Mouse (Mus musculus): ENCODE data around the gene Adamts9. TPM values are rescaled to one million over a fixed set of nuclear protein-coding genes. Genes with fewer than 3 reads are reported as not detected.

The Adamts9 gene
- total RNA-seq, 2 experiments from 2014 or later, result 42.7 to 49.2 TPM

DNA sequence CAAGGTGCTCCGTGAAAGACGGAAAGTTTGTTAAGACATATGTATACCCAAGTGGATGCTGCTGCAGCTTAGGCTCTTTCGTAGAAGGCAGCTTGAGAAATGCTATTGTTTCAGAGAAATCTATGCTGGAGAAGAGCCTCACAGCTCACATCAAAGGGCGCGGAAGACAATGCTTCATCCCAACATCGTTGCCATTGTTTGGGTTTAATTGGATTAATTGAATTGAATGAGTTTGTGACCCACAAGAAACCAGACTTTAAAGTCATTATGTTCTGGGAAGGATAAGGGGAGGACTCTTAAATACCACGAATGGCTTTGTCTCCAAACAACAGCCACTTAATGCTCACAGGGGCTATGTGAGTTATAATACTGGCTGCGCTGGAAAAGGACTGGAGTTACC lies 125.6 kb downstream of the Adamts9 start:
- intact Hi-C loops (cut with DNase I), result no loop called here
- DNase-seq, result no peak

DNA sequence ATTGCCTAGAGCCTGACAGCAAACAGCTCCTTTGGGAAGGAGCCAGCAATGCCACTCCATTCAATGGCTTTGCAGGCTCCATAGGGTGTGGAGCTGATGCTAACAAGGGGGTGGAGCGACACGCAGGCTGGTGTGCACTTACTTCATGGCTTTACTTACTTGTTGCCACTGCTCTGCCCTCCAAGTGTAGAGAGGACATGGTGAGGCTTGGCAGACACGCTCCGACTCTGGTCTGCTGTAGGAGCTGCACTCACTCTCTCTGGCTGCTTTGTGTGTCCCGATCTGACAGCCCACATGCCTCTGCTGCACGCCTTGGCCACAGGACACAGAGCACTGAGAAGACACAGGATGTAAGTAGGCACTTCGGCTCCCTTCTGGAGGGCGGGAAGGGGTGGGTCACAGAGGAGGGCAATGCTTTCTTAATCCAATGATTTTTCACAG lies 127.0 kb downstream of the Adamts9 start, which contains the start of gene A730049H05Rik:
Gene A730049H05Rik, plus strand, starts transcription at position 168 of the 441 bp plus-strand sequence.
- DNase-seq, result no peak
- intact Hi-C loops (cut with DNase I), result no loop called here

DNA sequence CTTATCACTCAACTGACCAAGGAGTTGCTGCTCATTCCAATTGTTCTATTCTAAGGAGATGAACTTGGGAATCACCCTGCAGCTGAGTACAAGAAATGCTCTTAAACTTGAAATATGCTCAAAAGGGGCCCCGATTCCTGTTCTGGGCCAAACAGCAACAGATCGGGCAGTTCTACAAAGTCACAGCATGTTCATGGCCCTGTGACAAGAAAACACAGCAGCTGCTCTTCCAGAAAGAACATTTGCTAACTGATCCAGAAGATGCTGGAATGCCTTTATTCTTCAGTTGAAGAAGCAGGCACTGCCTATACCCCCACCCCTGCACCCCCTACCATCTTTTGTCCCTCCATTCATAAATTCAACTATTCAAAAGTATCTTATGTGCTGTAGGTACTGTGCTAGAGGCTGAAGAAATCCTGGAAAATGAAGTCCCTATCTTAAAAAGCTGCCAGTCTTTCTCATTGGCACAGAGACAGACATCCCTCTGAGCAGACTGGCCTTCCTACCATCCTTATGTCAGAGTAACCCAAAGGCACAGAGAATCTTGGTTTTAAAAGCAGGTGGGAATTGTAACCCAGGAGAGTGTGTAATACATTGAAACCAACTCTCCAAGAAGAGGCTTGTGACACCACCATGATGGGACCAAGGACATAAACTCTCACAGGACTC lies 130.5 kb downstream of the Adamts9 start:
- DNase-seq, result peak in 1 of 2 experiments; percentile 30
- intact Hi-C loops (cut with DNase I), result no loop called here

DNA sequence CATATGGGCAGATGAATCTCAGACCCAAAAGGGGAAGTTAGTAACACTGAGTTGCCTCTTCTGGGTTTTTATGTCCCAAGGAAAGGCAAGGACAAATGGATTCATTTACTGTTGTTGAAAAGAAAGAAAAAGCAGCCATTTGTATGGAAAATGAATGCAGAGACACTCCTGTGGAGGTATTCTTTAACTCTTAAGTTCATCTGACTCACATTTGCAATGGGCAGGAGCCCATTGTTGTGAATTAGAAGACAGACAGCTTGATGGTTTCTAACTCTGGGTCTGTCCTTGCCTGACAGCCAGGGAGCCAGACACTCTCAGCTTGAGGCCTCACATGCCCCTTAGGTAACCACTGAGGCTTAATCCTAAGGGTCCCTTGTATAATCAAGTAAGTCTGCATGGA lies 131.7 kb downstream of the Adamts9 start:
- intact Hi-C loops (cut with DNase I), result no loop called here
- DNase-seq, result no peak

DNA sequence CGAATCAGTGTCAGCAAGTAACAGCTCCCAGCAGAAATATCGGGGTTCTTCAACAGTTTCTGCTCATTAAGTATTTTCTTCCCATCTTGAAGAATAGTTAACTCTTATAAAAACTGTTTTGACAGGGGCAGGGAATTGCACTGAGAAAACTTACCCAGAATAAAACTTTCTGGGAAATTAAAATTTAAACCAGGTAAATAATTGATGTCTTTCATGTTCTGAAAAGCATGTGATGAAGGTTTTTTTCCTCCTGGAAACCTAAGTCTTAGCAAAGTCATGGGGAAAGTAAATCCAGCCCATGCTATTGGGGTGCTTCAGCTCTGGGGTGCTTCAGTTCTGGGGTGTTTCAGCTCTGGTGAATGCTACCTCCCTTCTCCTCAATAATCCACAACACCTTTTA lies 132.7 kb downstream of the Adamts9 start:
- intact Hi-C loops (cut with DNase I), result no loop called here
- DNase-seq, result no peak

DNA sequence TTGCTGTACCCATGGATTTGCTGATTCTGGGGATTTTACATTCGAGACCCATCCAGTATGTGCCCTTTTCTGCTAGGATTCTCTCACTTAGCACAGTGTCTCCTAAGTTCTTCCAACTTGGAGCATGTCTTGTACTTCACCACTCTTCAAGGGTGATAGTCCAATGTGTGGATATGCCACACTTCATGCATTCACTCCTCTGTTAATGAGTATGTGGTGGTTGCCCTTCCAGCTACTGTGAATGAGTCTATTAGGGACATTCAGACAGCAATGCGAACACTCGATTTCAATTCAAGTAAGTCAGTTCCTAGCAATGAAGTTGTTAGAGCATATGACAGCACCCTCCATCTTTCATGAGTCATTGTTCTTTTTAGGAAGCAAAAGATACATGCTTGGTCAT lies 133.5 kb downstream of the Adamts9 start:
- intact Hi-C loops (cut with DNase I), result no loop called here
- DNase-seq, result no peak

DNA sequence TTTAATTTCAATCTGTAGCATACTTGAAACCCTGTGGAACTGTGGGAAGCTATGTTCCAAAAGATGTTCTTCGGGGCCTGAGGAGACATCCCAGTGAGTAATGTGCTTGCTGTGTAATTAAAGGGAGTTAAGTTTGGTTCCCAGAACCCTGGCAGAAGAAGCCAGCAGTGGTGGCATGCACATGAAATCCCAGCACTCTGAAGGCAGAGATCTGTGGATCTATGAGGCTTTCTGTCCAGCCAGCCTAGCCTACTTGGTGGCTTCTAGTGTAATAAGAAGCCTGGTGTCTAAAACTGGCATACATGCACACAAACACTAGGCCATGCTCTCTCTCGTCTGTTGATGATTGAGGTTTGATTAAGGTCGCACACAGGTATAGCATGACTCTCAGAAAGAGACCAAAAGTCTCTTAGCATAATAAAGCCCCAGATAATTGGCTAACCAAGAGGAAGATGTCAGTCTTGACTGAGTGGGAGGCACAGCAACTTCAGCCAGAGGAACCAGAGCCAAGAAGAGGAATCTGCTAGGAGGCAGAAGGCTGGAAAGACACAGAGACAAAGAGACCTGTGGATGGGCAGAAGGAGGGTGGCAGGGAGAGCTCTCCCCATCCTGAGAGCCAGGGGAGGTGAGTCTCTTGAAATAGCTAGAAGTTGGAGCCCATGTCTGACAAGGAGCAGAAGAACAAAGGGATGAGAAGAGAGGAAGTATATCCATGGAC lies 138.9 kb downstream of the Adamts9 start:
- no peak for DNase-seq
- intact Hi-C loops (cut with DNase I), result no loop called here

DNA sequence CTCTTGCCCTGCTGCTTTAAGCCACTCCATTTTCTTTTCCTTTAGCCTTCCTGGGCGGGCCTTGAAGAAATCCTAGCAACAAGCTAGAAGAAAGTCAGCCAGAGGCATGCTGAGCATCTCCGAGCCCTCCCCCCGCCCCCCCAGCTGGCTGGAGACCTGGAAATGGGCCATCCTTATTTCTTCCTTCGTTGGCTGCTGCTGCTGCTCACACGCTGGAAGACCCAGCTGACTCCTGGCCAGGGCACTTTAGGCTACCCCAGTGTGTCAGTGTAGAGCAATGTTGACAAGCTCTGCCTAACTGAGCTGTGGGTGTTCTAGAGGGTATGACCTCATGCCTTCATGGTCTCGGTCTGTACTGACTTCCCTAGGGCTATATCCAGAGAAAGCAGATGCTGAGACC lies 140.1 kb downstream of the Adamts9 start:
- intact Hi-C loops (cut with DNase I), result no loop called here
- DNase-seq, result peak; percentile 66 to 69

DNA sequence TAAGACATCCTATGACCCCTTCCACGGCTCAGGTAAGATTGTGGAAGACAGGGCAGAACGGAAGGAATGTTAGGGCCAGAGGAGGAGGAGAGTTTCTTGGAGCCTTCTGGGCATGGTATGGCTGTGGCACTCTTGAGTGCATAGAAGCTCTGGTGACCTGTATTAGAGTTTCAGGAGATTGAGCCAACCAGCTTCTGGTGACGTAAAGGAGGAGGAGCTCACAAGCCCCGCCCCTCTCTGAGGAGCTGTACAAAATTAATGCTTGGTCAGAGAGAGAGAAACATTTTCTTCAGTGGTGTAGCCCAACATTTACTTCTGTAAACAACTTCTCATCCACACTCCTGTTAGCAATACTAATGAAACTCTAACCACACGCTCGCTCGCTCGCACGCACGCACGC lies 140.9 kb downstream of the Adamts9 start:
- no peak for DNase-seq
- intact Hi-C loops (cut with DNase I), result no loop called here

DNA sequence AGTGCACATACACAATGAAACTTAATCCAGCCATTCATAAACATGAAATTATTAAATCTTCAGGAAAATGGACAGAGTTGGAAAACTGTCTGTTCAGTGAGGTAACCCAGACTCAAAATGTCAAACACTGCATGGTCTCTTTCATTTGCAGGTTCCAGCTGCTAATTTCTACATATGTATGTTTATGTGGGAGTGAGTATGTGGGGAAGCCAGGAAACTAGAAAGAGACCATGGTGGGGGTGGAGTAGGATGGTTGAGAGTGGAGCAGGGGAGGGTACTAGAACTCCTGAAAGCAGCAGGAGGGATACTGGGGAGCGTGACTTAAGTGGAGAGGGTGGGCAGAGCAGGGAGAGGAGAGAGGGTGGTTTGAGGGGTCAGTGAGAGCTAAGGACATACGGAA lies 141.8 kb downstream of the Adamts9 start:
- DNase-seq, result no peak
- intact Hi-C loops (cut with DNase I), result no loop called here

DNA sequence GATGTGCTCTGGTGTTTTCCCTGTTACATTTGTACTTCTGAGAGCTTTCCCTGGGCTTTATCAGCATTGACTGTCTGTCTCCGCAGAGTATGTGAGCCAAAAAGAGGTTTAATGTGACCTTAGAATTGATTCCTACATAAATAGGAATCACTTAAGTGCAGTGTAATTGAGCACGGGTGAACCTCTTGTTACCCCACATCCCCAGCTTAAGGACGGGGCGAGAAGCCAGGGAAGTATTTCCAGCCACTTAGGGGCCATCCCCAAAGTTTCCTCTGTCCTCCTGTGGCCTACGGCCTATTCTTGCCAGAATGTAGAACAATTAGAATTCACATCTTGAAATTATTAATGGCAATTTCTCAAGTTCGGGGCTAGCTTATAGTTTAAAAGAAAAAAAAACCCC lies 149.5 kb downstream of the Adamts9 start:
- no peak for DNase-seq

DNA sequence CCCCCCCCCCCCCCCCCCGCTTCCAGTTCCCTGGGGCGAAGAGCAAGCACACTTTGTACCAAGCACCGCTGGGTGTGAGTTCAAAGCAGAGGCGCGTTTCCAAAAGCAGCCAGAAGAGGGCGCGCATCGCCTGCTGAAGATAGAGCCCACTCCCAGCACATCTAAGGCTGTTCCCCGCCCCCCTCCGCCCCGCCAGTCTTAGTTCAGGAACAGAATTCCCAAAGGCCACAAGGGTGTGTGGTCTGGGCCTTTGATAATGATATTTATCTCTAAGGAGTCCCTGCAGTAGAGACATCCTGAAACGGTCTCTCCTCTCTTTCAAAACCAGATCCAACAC lies 155.9 kb downstream of the Adamts9 start:
- intact Hi-C loops (cut with DNase I), result loop anchor here (1.0 to 5.0 kb wide), 4 partner anchors 120 to 935 kb away; no protein-coding TSS in a partner anchor
- DNase-seq, result peak; percentile 94

More for the DNA sequence above, 149.5 kb downstream of the Adamts9 start:
- intact Hi-C loops (cut with DNase I), result no loop called here

DNA sequence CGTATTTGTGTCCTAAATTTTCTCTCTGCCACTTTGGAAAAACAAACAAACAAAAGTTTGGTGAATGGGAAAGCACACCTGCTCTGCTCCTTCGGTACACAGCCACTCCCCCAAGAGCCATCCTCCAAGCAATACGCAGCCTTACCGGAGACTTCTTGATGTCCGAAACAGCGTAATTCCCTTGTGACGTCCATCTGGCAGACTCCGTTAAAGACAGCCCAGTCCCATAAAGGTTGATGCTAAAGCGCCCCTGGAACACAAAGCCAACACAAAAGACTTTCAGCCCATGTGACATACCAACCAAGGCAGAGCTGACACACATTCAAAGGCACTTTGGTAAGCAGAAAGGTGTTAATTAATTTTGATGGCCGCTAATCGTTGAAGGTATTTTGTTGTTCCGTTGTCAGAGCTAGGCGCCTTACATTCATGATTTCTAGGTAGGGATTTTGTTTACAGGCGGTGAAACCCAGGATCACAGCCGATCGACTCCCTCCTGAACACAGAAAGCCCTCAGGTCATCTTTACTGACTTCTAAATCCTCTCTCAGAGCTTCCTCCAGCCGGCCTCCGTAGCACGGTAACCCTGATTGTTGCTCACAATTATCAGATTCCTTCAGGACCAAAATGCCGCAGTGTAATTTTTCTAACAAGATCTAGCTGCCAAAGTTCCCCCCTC lies 156.5 kb downstream of the Adamts9 start:
- no peak for DNase-seq
- intact Hi-C loops (cut with DNase I), result loop anchor here (1.0 to 5.0 kb wide), 4 partner anchors 120 to 935 kb away; no protein-coding TSS in a partner anchor

DNA sequence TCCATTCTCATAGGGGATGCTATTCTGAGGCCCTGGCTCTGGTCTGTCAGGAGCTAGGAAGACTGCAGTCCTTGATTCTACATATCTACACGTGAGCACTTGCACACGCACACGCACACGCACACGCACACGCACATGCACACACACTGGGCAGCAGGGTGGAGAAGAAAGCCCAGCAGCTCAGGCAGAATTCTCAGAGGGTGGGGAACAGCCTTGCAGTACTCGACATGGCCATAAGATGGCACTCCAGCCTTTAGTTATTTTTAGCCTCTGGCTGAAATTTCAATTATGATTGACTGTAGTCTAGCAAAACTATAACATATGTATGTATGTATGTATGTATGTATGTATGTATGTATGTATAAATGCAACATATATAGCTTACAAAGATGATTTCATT lies 158.5 kb downstream of the Adamts9 start:
- DNase-seq, result peak; percentile 67 to 80
- intact Hi-C loops (cut with DNase I), result loop anchor here (2.0 to 5.0 kb wide), 3 partner anchors 123 to 938 kb away; no protein-coding TSS in a partner anchor

DNA sequence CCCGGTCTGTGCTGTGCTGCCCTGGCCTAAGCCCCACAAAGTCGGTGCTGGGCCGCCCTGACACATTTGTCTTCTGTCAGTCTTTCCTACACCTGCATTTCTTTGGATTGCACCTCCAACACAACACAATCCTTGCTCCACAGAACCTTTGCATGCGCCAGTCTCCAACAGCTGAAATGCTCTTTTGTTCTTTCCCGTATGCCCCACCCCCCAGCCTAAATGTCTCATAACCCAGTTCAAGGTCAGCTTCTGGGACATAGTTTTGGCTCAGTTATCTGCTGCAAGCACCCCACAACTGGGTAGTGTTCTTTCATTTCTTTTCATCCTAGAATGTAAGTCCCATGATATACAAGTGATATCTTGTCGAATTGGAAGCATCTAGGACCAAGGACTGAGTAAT lies 161.8 kb downstream of the Adamts9 start:
- no peak for DNase-seq
- intact Hi-C loops (cut with DNase I), result no loop called here

DNA sequence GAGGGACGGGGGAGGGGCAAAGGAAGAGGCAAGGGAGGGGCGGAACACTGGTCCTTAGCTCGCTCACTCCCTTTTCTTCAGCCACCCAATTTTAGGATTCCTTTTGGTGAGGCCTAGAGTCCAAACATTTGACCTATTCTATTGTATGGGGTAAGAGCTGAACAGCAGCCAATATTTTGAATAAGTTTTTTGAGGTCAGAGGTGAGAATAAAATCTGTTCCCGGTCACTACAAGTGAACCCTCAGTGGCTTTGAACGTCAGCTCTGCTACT lies 163.4 kb downstream of the Adamts9 start:
- intact Hi-C loops (cut with DNase I), result no loop called here
- DNase-seq, result no peak

DNA sequence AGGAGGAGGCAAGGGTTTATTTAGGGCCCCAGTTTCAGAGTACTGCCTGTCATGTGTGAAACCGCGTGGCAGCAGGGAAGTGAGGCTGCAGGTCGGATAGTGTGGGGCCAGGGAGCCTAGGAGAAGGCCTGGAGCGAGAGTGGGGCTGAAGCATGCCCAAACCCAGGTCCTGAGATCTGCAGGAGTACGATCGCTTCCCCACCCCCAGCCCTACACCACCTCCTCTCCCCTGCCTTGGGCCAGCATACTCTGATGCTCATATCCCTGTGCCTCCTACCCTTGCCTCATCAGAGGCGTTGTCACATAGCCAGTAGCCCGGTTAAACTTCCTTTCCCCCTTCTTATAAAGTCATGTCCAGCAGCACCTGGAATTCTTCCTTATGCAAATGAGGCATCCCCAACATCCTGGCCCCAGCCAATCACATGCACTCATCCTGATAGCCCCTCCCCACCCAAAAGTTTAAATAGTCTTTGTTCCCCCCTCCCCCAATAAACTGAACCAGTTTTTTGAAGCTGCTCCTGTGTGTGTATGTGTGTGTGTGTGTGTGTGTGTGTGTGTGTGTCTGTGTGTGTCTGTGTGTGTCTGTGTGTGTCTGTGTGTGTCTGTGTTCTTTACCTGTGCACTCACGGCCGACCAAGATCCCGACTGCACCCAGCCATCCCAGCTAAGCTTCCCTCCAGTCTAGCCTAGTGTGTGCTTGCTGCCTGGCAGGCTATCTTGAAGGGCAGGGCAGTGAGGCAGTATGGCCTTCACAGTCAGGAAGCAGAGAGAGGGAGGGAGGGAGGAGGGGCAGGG lies 164.0 kb downstream of the Adamts9 start:
- DNase-seq, result no peak
- intact Hi-C loops (cut with DNase I), result no loop called here

DNA sequence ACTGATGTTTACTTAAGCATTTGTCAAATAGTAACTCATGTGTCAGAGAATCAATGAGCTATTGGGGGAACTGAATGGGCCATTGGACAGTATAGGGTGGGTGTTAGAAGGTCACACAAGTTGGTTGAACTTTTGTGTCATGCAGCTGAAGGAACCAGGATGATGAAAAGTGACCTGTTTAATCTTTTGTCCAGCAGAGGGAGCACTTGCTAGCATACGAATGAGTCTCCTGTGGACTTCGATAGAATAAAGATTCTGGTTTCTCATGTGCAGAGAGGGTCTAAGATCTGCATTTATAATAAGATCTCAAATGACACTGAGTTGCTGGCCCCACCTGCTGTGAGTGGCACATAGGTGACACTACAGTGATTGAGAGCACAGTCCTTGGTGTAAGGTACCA lies 166.9 kb downstream of the Adamts9 start:
- DNase-seq, result peak; percentile 38 to 63
- intact Hi-C loops (cut with DNase I), result no loop called here

DNA sequence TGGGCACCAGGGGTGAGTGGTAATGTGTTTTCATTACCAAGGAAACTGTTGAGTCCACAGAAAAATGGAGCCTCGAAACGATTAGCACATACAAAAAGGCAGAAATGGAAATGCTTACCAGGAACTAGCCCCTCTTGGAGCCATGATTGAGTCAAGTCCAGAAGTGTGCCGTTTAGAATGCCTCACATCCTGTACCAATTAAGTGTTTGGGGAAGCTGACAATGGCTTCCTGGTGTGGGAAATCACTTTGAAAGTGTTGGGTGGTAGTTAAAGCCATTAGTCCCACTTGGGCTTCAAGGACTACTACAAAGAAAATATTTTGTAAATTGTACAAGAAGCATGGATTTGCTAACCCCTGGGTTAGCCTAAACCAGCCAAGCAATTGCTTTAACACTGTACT lies 180.9 kb downstream of the Adamts9 start:
- intact Hi-C loops (cut with DNase I), result no loop called here
- no peak for DNase-seq

DNA sequence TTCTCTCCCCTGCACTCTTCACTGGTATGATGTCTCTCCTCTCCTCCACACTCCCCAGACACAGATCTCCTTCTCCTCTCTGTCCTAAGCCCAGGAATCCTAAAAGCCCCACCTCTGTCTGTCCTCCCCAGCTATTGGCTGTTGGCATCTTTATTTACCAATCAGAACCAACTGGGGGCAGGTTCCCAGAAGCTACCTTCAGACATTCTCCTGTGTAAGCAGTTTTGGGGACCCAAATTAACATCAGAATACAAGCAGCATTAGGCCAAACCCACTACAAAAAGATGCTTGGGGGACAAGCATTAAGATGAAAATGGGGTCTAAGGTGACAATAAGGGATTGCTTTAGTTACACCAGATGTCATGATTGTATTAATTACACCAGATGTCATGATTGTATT lies 183.7 kb downstream of the Adamts9 start:
- no peak for DNase-seq
- intact Hi-C loops (cut with DNase I), result no loop called here

DNA sequence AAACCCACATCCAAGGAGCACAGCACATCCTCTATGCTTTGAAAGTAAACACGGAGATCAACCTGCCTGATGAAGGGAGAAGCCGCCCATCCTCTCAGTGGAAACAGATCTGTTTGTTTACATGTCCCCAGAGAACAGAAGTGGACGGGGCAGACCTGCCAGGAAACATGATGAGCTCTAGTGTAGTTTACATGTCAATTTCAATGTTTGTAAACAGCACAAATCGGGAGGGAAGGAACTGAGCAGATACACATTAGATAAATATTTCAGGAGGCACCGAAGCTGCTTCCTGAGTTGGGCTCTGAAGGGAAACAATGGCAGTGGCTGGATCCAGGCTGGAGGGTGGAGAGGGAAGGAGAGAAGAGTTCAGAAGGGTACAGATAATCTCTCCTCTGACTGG lies 187.5 kb downstream of the Adamts9 start:
- no peak for DNase-seq
- intact Hi-C loops (cut with DNase I), result no loop called here

All from heart, postnatal 10 days (tissue).